8 mouse cellular contexts compared by ENCODE assay signal in genomic region chr10:13060021-13060668, GRCm38 (mm10). TPM values are rescaled to one million over a fixed set of nuclear protein-coding genes. Genes with fewer than 3 reads are reported as not detected.
A peak's percentile ranks its signal among the peaks of the same experiment; 100 is the strongest.
DNase-seq lines count a peak whose midpoint lies in the region; ATAC-seq lines count a peak whose summit lies in the region.

Gene Plagl1 (plus strand): TSS chr10:13060504.

- H3K9ac ChIP-seq in embryonic facial prominence, embryonic 12.5 days = peak within 1 kb of the TSS; percentile 47
- peak within 1 kb of the TSS; percentile 45 for H3K9ac ChIP-seq in hindbrain, embryonic 15.5 days
- H3K9ac ChIP-seq in limb, embryonic 15.5 days = 0 out of 2 replicates have a peak within 1 kb of the TSS, but pooled peaks have one; percentile 17

- peaks cover 38% of the 10 kb centered on the region for H3K27me3 ChIP-seq in embryonic facial prominence, embryonic 12.5 days
- H3K27me3 ChIP-seq in hindbrain, embryonic 15.5 days = peaks cover 25% of the 10 kb centered on the region
- H3K27me3 ChIP-seq in limb, embryonic 15.5 days = peaks cover 28% of the 10 kb centered on the region

- no peaks in the 10 kb centered on the region for H3K36me3 ChIP-seq in embryonic facial prominence, embryonic 12.5 days
- no peaks in the 10 kb centered on the region for H3K36me3 ChIP-seq in hindbrain, embryonic 15.5 days
- H3K36me3 ChIP-seq in limb, embryonic 15.5 days = no peaks in the 10 kb centered on the region

- no peak within 1 kb of the TSS for H3K27ac ChIP-seq in embryonic facial prominence, embryonic 12.5 days
- H3K27ac ChIP-seq in hindbrain, embryonic 15.5 days (replicated peaks) = no peak within 1 kb of the TSS
- H3K27ac ChIP-seq in limb, embryonic 15.5 days = no peak within 1 kb of the TSS

- peak within 1 kb of the TSS; percentile 40 for H3K4me3 ChIP-seq in embryonic facial prominence, embryonic 12.5 days
- peak within 1 kb of the TSS; percentile 50 for H3K4me3 ChIP-seq in hindbrain, embryonic 15.5 days
- H3K4me3 ChIP-seq in limb, embryonic 15.5 days = peak within 1 kb of the TSS; percentile 39

- no peak for ATAC-seq in embryonic facial prominence, embryonic 12.5 days (ENCODE audit: insufficient number of reproducible peaks, insufficient read depth, low FRiP score, low TSS enrichment)
- ATAC-seq in hindbrain, embryonic 15.5 days (ENCODE audit: low FRiP score, low read depth) = 0 out of 2 replicates have a peak, but pooled peaks have one; percentile 7
- no peak for ATAC-seq in limb, embryonic 15.5 days (ENCODE audit: insufficient number of reproducible peaks, low FRiP score, low TSS enrichment, low read depth)

- H3K4me1 ChIP-seq in embryonic facial prominence, embryonic 12.5 days = peaks cover 8% of the 10 kb centered on the region; the same call in 1 of the 2 replicates
- peaks cover 13% of the 10 kb centered on the region for H3K4me1 ChIP-seq in hindbrain, embryonic 15.5 days (replicated peaks)
- H3K4me1 ChIP-seq in limb, embryonic 15.5 days = peaks cover 11% of the 10 kb centered on the region

- H3K4me2 ChIP-seq in embryonic facial prominence, embryonic 12.5 days (replicated peaks) = peak within 1 kb of the TSS; percentile 73
- peak within 1 kb of the TSS; percentile 95 for H3K4me2 ChIP-seq in hindbrain, embryonic 15.5 days
- H3K4me2 ChIP-seq in limb, embryonic 15.5 days = peak within 1 kb of the TSS; percentile 81

- WGBS in embryonic facial prominence, embryonic 12.5 days = 47% methylated on average over 11 of the region's 11 CpGs
- WGBS in hindbrain, embryonic 15.5 days = 57% methylated on average over 11 of the region's 11 CpGs
- WGBS in limb, embryonic 15.5 days = 50% methylated on average over 11 of the region's 11 CpGs

- DNase-seq in layer of hippocampus, adult 11-12 months (ENCODE audit: low spot score) = peak; percentile 34
- no peak for DNase-seq in layer of hippocampus, adult 9-10 months (ENCODE audit: low spot score)
- DNase-seq in embryo, embryonic 9.5 days (ENCODE audit: extremely low spot score) = no peak
- DNase-seq in kidney, adult 11 months = no peak
- DNase-seq in adrenal gland, adult 8-10 months = no peak

- no peaks in the 10 kb centered on the region for H3K9me3 ChIP-seq in embryonic facial prominence, embryonic 12.5 days
- H3K9me3 ChIP-seq in hindbrain, embryonic 15.5 days = no peaks in the 10 kb centered on the region
- no peaks in the 10 kb centered on the region for H3K9me3 ChIP-seq in limb, embryonic 15.5 days

RNA-seq across cellular contexts. Expression of gene Plagl1, which starts in this region (rescaled TPM):
- 121 and 137 TPM in 2 replicates for polyA plus RNA-seq in embryonic facial prominence, embryonic 12.5 days (2016; fragmentation: Nextera tagmentation; extraction: Ambion mirVana)
- 30.8 and 34.1 TPM in 2 replicates for polyA plus RNA-seq in hindbrain, embryonic 15.5 days (2015; fragmentation: Nextera tagmentation; extraction: Ambion mirVana)
- 204 and 225 TPM in 2 replicates for polyA plus RNA-seq in limb, embryonic 15.5 days (2015; fragmentation: Nextera tagmentation; extraction: Ambion mirVana)
- 10 to 100 TPM in 2 of 4 experiments, 1 to 10 TPM in 2; 5.8 to 16.0 (median 11.3) TPM for total RNA-seq in adrenal gland, adult 8-10 months (2022)
